Mouse (Mus musculus) E14TG2a.4 (cell line): ENCODE measurements around the gene Folr2.

ENCODE experiments used
- CTCF ChIP-seq: conservative IDR thresholded peaks from 2 replicates; pipeline ENCODE4 v1.5.1; 2014; ENCODE audit warnings: low read length
- NANOG ChIP-seq: IDR thresholded peaks from 2 replicates; pipeline ENCODE4 v1.6.1; 2014; ENCODE audit warnings: borderline replicate concordance, low read length, mixed read lengths
- POU5F1 ChIP-seq: IDR thresholded peaks from 2 replicates; pipeline ENCODE4 v1.6.1; 2014; ENCODE audit warnings: low read length, borderline replicate concordance

- TF ChIP-seq CTCF: no peak
- TF ChIP-seq NANOG: no peak
- no peak for TF ChIP-seq POU5F1
Observed at GRCm38 (mm10) chr7:101869163-101869500, 12.1 kb upstream of the Folr2 start.
